Mouse (Mus musculus) heart, adult 2 months (tissue): Measurements from ENCODE around the gene Epb41l4b.

Experiments
- CTCF ChIP-seq: fragments of 200-600 bp; IDR thresholded peaks from 2 replicates; pipeline ENCODE4 v1.8.1; 2022; ENCODE audit warnings: antibody characterized with exemption, mild to moderate bottlenecking, moderate library complexity
- POLR2A ChIP-seq: fragments of 200-500 bp; IDR thresholded peaks from 2 replicates; pipeline ENCODE4 v1.6.1; 2011; ENCODE audit warnings: mild to moderate bottlenecking, low read depth, low read length, control low read depth; ENCODE audit not compliant: insufficient read depth

DNA sequence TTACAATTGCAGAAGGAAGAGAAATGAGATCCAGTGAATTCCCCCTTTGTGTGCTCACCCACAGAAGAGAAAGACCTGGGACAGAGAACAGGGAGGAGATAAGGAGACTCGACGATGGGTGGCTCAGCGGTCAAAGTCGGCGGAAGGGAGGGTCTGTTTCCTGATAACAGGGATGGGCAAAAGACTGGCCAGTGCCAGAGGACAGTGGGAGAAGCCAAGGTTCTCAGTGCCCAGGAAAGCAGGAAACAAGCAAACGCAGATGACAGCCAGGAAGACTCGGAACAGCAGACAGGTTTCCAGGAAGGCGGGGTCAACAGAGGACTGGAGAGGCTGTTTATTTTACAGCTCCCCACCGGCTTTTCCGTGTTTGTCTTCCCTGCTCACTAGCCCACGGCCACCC is 20.2 kb downstream of the Epb41l4b start:
- TF ChIP-seq POLR2A (no peak), CTCF (no peak)
